Mouse (Mus musculus) midbrain, embryonic 14.5 days (tissue): ENCODE results near the gene Srgn. TPM values are rescaled to one million over a fixed set of nuclear protein-coding genes. Genes with fewer than 3 reads are reported as not detected.
A peak's percentile ranks its signal among the peaks of the same experiment; 100 is the strongest.

ENCODE experiments used
- ATAC-seq: fragments of 200-750 bp; cut with Nextera tagmentation; 2 replicates; pipeline ENCODE4 v1.8.0; 2017; ENCODE audit warnings: moderate number of reproducible peaks, moderate library complexity; ENCODE audit not compliant: low FRiP score, low TSS enrichment
- DNase-seq: peaks from one replicate; pipeline ENCODE4 v3.0.0-alpha.2; 2015
- H3K27ac ChIP-seq: fragments of 300-500 bp; sonication (generic); replicated peaks from 2 replicates; pipeline ENCODE4 v1.5.1; 2014; ENCODE audit warnings: mild to moderate bottlenecking, low read depth, low read length, moderate library complexity
- H3K27me3 ChIP-seq: fragments of 300-500 bp; sonication (generic); 2 replicates; pipeline ENCODE4 v1.6.1; 2014; ENCODE audit warnings: low read length, control low read depth, mixed read lengths; ENCODE audit not compliant: control insufficient read depth, insufficient read depth
- H3K36me3 ChIP-seq: fragments of 300-500 bp; sonication (generic); 2 replicates; pipeline ENCODE4 v1.6.1; 2014; ENCODE audit warnings: low read length, control low read depth; ENCODE audit not compliant: control insufficient read depth, insufficient read depth
- H3K4me1 ChIP-seq: fragments of 300-500 bp; sonication (generic); 2 replicates; pipeline ENCODE4 v1.6.1; 2014; ENCODE audit warnings: mild to moderate bottlenecking, antibody characterized with exemption, low read length, control low read depth; ENCODE audit not compliant: control insufficient read depth, insufficient read depth
- H3K4me2 ChIP-seq: fragments of 300-500 bp; sonication (generic); 2 replicates; pipeline ENCODE4 v1.6.1; 2014; ENCODE audit warnings: mild to moderate bottlenecking, low read length, moderate library complexity
- H3K4me3 ChIP-seq: fragments of 300-500 bp; sonication (generic); replicated peaks from 2 replicates; pipeline ENCODE4 v1.5.1; 2014; ENCODE audit warnings: low read depth, low read length
- H3K9ac ChIP-seq: fragments of 300-500 bp; sonication (generic); replicated peaks from 2 replicates; pipeline ENCODE4 v1.6.1; 2014; ENCODE audit warnings: mild to moderate bottlenecking, low read length, moderate library complexity
- H3K9me3 ChIP-seq: fragments of 300-500 bp; sonication (generic); 2 replicates; pipeline ENCODE4 v1.6.1; 2016; ENCODE audit warnings: low read length, control low read depth, mixed read lengths; ENCODE audit not compliant: control insufficient read depth
- WGBS: fragments of 180-500 bp; shearing (Covaris S2); extraction: QIAGEN DNeasy Blood & Tissue Kit; methylation state at CpG from one replicate; pipeline ENCODE4 v1.1.7; 2014; 5-methylcytosine and 5-hydroxymethylcytosine counted together
- polyA plus RNA-seq: library from polyadenylated mRNA; unstranded; fragments of >200 nt; fragmentation: Nextera tagmentation; extraction: Ambion mirVana; gene quantifications from 2 replicates; pipeline ENCODE4 v1.2.1, GENCODE M21; 2014

The Srgn gene
- polyA plus RNA-seq, 1 experiment from 2014 or later, result 11.4 TPM

GRCm38 (mm10) chr10:62511528-62511927 lies 15.7 kb downstream of the Srgn start:
- no peak overlapping the region for H3K9ac ChIP-seq
- H3K4me3 ChIP-seq, result no peak overlapping the region
- ATAC-seq, result no peak
- no peak overlapping the region for H3K27ac ChIP-seq
- no peaks in the 10 kb centered on the region for H3K36me3 ChIP-seq
- H3K4me1 ChIP-seq, result no peaks in the 10 kb centered on the region
- no peak for DNase-seq
- H3K9me3 ChIP-seq, result no peaks in the 10 kb centered on the region
- no peak overlapping the region for H3K4me2 ChIP-seq
- 89% methylated on average over 6 of the region's 6 CpGs for WGBS
- 0 out of 2 replicates have a peak, but pooled peaks cover 2% of the 10 kb centered on the region for H3K27me3 ChIP-seq

DNA sequence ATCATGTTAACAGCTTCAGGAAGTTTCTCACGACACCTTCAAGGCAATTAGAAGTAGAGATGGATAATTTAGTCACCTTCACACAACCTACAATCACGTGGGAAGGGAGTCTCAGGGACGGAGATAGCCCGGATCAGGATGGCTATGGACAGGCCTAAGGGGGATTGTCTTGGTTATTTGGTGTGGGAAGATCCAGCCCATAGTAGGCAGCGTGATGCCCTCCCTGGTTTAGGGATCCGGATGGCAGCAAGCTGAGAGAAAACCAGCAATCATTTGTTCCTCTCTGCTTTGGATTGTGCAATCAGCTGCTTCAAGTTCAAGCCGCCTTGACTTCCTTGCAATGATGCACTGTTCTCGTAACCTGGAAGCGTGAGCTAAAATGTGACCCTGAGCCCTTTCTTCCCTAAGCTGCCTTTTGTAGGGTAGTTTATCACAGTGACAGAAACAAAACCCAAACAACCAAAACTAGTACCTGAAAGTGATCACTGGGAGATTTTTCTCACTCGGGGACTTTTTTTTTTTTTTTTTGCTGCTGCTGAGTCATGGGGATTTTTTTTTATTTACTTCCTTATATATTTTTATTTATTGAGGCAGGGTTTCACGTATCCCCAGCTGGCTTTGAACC lies 18.1 kb downstream of the Srgn start:
- Histone ChIP-seq H3K4me2 (no peak overlapping the region), H3K9ac (no peak overlapping the region), H3K4me3 (no peak overlapping the region), H3K36me3 (no peaks in the 10 kb centered on the region), H3K9me3 (no peaks in the 10 kb centered on the region), H3K27me3 (0 out of 2 replicates have a peak, but pooled peaks cover 2% of the 10 kb centered on the region), H3K4me1 (no peaks in the 10 kb centered on the region), H3K27ac (no peak overlapping the region)
- WGBS, result 70% methylated on average over 11 of the region's 11 CpGs
- ATAC-seq (no peak), DNase-seq (no peak)

DNA sequence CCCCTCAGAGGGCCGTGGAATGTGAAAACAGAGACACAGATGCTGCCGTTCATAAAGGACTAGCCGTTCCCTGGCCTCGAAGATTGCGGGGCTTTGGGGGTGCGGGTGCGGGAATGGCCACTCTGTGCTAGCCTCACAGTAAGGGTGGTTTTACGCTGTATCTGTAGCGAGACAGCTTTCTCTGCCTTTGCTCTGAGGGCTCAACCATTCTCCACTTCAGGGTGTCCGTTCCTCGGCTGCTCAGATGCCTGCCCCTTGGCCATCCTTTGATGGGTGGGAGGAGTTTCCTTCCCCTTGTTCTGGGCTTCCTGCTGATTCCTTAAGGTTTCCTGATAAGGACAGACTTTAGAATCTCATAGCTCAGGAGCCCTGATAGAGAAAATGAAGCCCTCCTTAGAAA lies 18.8 kb downstream of the Srgn start:
- 10% methylated on average over 11 of the region's 11 CpGs for WGBS
- no peak overlapping the region; the same call in 1 of the 2 replicates for H3K9ac ChIP-seq
- H3K27me3 ChIP-seq, result 0 out of 2 replicates have a peak, but pooled peaks cover 2% of the 10 kb centered on the region
- peak overlapping the region; percentile 47 for H3K4me2 ChIP-seq
- H3K4me1 ChIP-seq, result no peaks in the 10 kb centered on the region
- H3K36me3 ChIP-seq, result no peaks in the 10 kb centered on the region
- no peak for ATAC-seq
- peak overlapping the region; percentile 18 for H3K4me3 ChIP-seq
- DNase-seq, result peak; percentile 14
- H3K27ac ChIP-seq, result no peak overlapping the region
- H3K9me3 ChIP-seq, result no peaks in the 10 kb centered on the region

GRCm38 (mm10) chr10:62507591-62508308 lies 19.5 kb downstream of the Srgn start:
- DNase-seq (peak; percentile 37), ATAC-seq (no peak)
- WGBS, result 16% methylated on average over 18 of the region's 18 CpGs
- Histone ChIP-seq H3K4me3 (peak overlapping the region; percentile 18), H3K27ac (no peak overlapping the region), H3K9ac (0 out of 2 replicates have a peak overlapping the region, but pooled peaks have one; percentile 21), H3K4me2 (peak overlapping the region; percentile 47), H3K4me1 (no peaks in the 10 kb centered on the region), H3K9me3 (no peaks in the 10 kb centered on the region), H3K36me3 (no peaks in the 10 kb centered on the region), H3K27me3 (0 out of 2 replicates have a peak, but pooled peaks cover 2% of the 10 kb centered on the region)

DNA sequence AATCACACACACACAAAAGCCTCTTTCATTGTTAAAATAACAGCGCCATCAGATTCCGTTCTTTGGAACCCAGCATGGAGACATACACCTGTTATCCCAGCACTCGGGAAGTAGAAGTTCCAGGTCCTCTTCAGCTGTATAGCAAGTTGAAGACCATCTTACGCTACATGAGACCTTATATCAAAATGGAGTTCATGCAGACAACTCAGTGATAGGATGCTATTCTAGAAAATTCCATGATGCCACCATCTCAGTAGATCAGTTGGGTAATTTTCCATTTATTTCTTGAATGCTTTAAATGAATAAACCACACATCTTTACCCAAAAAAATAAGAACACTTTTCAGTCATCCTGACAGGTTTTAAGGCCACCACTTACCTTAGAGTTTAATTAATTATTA lies 20.2 kb downstream of the Srgn start:
- Histone ChIP-seq H3K4me1 (no peaks in the 10 kb centered on the region), H3K36me3 (no peaks in the 10 kb centered on the region), H3K9ac (no peak overlapping the region), H3K4me3 (no peak overlapping the region), H3K27ac (no peak overlapping the region), H3K9me3 (no peaks in the 10 kb centered on the region), H3K4me2 (no peak overlapping the region), H3K27me3 (0 out of 2 replicates have a peak, but pooled peaks cover 2% of the 10 kb centered on the region)
- DNase-seq, result no peak
- WGBS, result 91% methylated on average over 4 of the region's 4 CpGs
- ATAC-seq, result no peak

GRCm38 (mm10) chr10:62506019-62506556 lies 21.2 kb downstream of the Srgn start:
- DNase-seq (no peak), ATAC-seq (no peak)
- H3K9me3 ChIP-seq, result no peaks in the 10 kb centered on the region
- H3K27me3 ChIP-seq, result 0 out of 2 replicates have a peak, but pooled peaks cover 2% of the 10 kb centered on the region
- H3K27ac ChIP-seq, result no peak overlapping the region
- H3K36me3 ChIP-seq, result no peaks in the 10 kb centered on the region
- H3K9ac ChIP-seq, result no peak overlapping the region
- no peak overlapping the region for H3K4me2 ChIP-seq
- no peaks in the 10 kb centered on the region for H3K4me1 ChIP-seq
- WGBS, result 92% methylated on average over 17 of the region's 17 CpGs
- H3K4me3 ChIP-seq, result no peak overlapping the region

- DNase-seq (no peak), ATAC-seq (no peak)
- H3K4me2 ChIP-seq, result no peak overlapping the region
- 75% methylated on average over 9 of the region's 9 CpGs for WGBS
- H3K27ac ChIP-seq, result no peak overlapping the region
- H3K36me3 ChIP-seq, result no peaks in the 10 kb centered on the region
- no peaks in the 10 kb centered on the region for H3K4me1 ChIP-seq
- H3K4me3 ChIP-seq, result no peak overlapping the region
- no peaks in the 10 kb centered on the region for H3K9me3 ChIP-seq
- H3K9ac ChIP-seq, result no peak overlapping the region
- 0 out of 2 replicates have a peak, but pooled peaks cover 2% of the 10 kb centered on the region for H3K27me3 ChIP-seq
Measured at GRCm38 (mm10) chr10:62505224-62505983, 21.8 kb downstream of the Srgn start.

DNA sequence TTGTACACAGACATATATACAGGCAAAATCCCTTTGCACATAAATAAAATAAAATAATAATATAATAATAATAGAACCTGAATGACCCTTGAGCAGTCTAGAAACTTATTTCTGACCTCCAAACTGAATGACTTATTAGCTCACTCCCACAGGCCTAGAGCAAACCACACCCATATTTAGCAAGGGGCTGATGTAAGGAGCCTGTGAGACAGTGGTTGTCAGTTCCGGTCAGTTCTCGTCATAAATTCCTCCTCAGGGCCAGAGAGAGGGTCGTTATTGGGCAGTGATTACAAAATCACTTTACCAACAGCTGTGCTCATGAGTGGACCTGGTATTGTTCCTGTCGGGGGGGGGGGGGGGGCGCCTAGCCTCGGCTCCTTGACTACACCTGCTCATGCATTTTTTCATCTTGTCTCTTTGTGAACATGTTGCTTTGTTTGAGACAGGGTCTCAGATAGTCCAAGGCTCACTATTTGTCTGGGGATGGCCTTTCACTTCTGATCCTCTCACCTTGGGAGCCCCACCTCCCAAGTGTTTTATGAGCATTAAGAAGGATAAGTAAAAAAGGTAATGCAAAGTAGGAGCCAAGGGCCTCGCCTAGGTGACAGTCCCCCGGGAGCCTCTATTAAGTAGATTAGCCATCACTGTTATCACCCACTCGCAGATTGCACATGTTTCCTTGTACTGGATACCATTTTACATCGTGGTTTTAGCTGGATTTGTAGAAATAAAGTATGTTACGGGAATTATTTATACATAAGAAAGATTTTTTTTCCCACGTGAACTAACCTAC lies 23.2 kb downstream of the Srgn start:
- Histone ChIP-seq H3K27ac (no peak overlapping the region), H3K27me3 (0 out of 2 replicates have a peak, but pooled peaks cover 2% of the 10 kb centered on the region), H3K4me1 (no peaks in the 10 kb centered on the region), H3K4me3 (no peak overlapping the region), H3K9me3 (no peaks in the 10 kb centered on the region), H3K9ac (no peak overlapping the region), H3K36me3 (no peaks in the 10 kb centered on the region), H3K4me2 (no peak overlapping the region)
- ATAC-seq (no peak), DNase-seq (no peak)
- WGBS, result 70% methylated on average over 12 of the region's 12 CpGs
